Mouse (Mus musculus): Measurements from ENCODE around the gene Engase. TPM values are rescaled to one million over a fixed set of nuclear protein-coding genes. Genes with fewer than 3 reads are reported as not detected.

The Engase gene
- total and polyA plus RNA-seq, 3 experiments: 4.3 to 25.2 (median 4.4) TPM

- peaks cover 92% of the 10 kb centered on the region for H3K36me3 ChIP-seq (replicated peaks)
- TF ChIP-seq TAL1 (conservative IDR thresholded peaks at IDR 0.05; ENCODE audit: low read depth, low read length): no peak
These were observed 7.5 kb downstream of the Engase start for GRCm38 (mm10) chr11:118484169-118484568.

DNA sequence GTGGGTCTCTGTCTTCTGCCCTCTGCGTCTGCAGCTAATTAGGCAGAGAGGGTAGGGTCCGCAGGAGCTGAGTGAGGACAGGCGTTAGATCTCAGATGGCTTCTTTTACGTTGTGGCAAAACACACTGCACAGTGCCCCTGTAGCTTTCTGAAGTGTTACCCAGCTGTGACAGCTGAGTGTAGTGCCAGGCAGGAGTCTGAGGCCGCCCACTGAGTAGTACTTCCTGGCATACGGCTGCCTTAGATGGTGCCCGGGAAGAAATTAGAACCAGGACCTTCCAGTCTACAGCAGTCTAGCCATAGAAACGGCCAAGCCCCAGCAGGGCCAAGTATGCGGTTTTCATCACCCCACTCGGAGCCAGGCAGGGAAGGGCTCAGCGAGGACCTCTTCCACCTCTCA, 8.7 kb downstream of the Engase start:
- H3K9me3 ChIP-seq (replicated peaks): peaks cover 4% of the 10 kb centered on the region; the same call in 1 of the 2 replicates
- TF ChIP-seq GATA1 (IDR thresholded peaks at IDR 0.05; ENCODE audit: borderline replicate concordance, low read length): no peak
- TF ChIP-seq CTCF (IDR thresholded peaks at IDR 0.05; ENCODE audit: low read depth, low read length): no peak
- TF ChIP-seq GATA2 (IDR thresholded peaks at IDR 0.05; ENCODE audit: borderline replicate concordance, low read depth, low read length): no peak
- no peak for TF ChIP-seq POLR2AphosphoS5 (IDR thresholded peaks at IDR 0.05; ENCODE audit: insufficient replicate concordance, low read depth, low read length)
- TF ChIP-seq TAL1 (conservative IDR thresholded peaks at IDR 0.05; ENCODE audit: low read depth, low read length): no peak
- ATAC-seq (ENCODE audit: extremely low read depth, insufficient number of reproducible peaks, low FRiP score, poor library complexity, severe bottlenecking) (no peak), DNase-seq (ENCODE audit: low spot score) (no peak)
- H3K4me1 ChIP-seq (ENCODE audit: insufficient read depth, low read depth, low read length): no peaks in the 10 kb centered on the region
- H3K27me3 ChIP-seq (ENCODE audit: insufficient read depth, low read length): no peaks in the 10 kb centered on the region
- H3K36me3 ChIP-seq (replicated peaks): peaks cover 80% of the 10 kb centered on the region
- H3K4me3 ChIP-seq (ENCODE audit: low read depth, low read length): no peak overlapping the region

More at GRCm38 (mm10) chr11:118484169-118484568, 7.5 kb downstream of the Engase start:
- ATAC-seq (ENCODE audit: extremely low read depth, insufficient number of reproducible peaks, low FRiP score, poor library complexity, severe bottlenecking) (no peak), DNase-seq (ENCODE audit: low spot score) (no peak)
- Histone ChIP-seq H3K4me3 (ENCODE audit: low read depth, low read length) (no peak overlapping the region), H3K9me3 (replicated peaks) (no peaks in the 10 kb centered on the region), H3K4me1 (ENCODE audit: insufficient read depth, low read depth, low read length) (no peaks in the 10 kb centered on the region), H3K27me3 (ENCODE audit: insufficient read depth, low read length) (no peaks in the 10 kb centered on the region)

GRCm38 (mm10) chr11:118485780-118486179, 9.2 kb downstream of the Engase start:
- Histone ChIP-seq H3K4me3 (ENCODE audit: low read depth, low read length) (no peak overlapping the region), H3K4me1 (ENCODE audit: insufficient read depth, low read depth, low read length) (no peaks in the 10 kb centered on the region), H3K27me3 (ENCODE audit: insufficient read depth, low read length) (no peaks in the 10 kb centered on the region), H3K9me3 (replicated peaks) (peaks cover 8% of the 10 kb centered on the region), H3K36me3 (replicated peaks) (peaks cover 78% of the 10 kb centered on the region)
- TF ChIP-seq POLR2AphosphoS5 (IDR thresholded peaks at IDR 0.05; ENCODE audit: insufficient replicate concordance, low read depth, low read length): no peak
- DNase-seq (ENCODE audit: low spot score): no peak
- no peak for ATAC-seq (ENCODE audit: extremely low read depth, insufficient number of reproducible peaks, low FRiP score, poor library complexity, severe bottlenecking)

DNA sequence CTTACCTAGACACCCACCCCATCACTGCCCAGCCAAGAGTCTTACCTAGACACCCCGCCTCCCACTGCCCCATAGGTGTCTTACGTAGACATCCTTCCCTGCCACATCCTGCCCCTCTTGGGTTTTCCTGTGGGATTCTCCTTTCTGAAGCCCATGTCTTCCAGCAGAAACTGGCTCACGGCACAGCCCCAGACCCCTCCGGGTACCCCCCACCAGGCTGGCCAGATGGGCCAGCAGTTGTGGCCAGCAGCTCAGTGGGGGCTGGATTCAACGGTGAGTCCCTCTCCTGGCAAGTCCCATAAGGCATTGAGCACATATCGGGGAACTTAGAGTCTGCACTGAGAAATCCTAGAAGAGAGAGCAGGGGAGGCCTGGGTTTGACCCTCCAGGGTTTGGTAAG, 9.7 kb downstream of the Engase start:
- no peak for DNase-seq (ENCODE audit: low spot score)
- ATAC-seq (ENCODE audit: extremely low read depth, insufficient number of reproducible peaks, low FRiP score, poor library complexity, severe bottlenecking): no peak
- H3K4me1 ChIP-seq (ENCODE audit: insufficient read depth, low read depth, low read length): no peaks in the 10 kb centered on the region
- H3K9me3 ChIP-seq (replicated peaks): peaks cover 11% of the 10 kb centered on the region
- peaks cover 73% of the 10 kb centered on the region for H3K36me3 ChIP-seq (replicated peaks)
- TF ChIP-seq TAL1 (conservative IDR thresholded peaks at IDR 0.05; ENCODE audit: low read depth, low read length): no peak
- no peak for TF ChIP-seq GATA2 (IDR thresholded peaks at IDR 0.05; ENCODE audit: borderline replicate concordance, low read depth, low read length)
- TF ChIP-seq GATA1 (IDR thresholded peaks at IDR 0.05; ENCODE audit: borderline replicate concordance, low read length): no peak
- no peak overlapping the region for H3K4me3 ChIP-seq (ENCODE audit: low read depth, low read length)
- no peaks in the 10 kb centered on the region for H3K27me3 ChIP-seq (ENCODE audit: insufficient read depth, low read length)

DNA sequence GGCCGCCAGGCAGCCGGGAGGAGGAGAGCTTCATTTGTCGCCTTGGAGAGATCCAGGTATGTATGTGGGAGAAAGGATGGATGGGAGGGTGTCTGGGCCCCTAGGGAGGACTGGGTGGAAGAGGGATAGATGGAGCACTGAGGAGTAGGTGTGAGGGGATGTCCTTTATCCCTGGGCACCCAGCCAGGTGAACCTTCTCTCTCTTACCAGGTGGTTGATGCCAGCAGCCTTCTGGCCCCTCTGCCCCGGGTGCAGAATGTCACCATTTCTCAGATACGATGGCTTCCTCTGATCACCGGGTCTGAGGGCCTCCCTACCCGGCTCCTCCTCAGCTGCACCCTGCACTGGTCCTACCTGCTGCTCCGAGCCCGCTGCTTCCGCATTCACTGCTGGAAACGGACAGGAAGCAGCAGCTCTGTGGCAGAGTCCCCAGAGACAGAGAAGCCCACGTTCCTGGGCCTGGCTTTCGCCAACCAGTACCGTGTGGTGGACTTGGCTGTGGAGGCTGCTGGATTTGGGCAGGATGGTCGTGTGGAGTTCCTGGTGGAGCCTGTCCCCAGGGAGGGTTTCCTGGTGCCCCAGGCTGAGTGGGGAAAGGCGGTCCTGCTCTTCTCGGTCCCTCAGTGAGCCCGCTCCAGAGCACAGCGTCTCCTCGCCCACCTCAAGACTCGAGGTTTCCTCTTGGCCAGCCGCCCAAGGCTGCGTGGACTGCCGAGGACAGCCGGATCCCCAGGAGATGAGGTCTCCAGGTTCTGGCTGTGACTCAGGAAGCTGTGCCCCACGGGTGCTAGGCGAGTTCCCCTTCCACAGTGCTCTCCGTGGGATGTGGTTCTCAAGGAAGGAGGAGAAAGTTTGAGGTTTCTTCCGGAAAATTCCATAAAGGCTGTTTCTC, 10.5 kb downstream of the Engase start:
- TF ChIP-seq TAL1 (conservative IDR thresholded peaks at IDR 0.05; ENCODE audit: low read depth, low read length): no peak
- no peak for TF ChIP-seq GATA2 (IDR thresholded peaks at IDR 0.05; ENCODE audit: borderline replicate concordance, low read depth, low read length)
- TF ChIP-seq POLR2AphosphoS5 (IDR thresholded peaks at IDR 0.05; ENCODE audit: insufficient replicate concordance, low read depth, low read length): no peak
- no peak for TF ChIP-seq GATA1 (IDR thresholded peaks at IDR 0.05; ENCODE audit: borderline replicate concordance, low read length)
- TF ChIP-seq CTCF (IDR thresholded peaks at IDR 0.05; ENCODE audit: low read depth, low read length): no peak
- H3K36me3 ChIP-seq (replicated peaks): peaks cover 65% of the 10 kb centered on the region
- no peak overlapping the region for H3K4me3 ChIP-seq (ENCODE audit: low read depth, low read length)
- no peak for ATAC-seq (ENCODE audit: extremely low read depth, insufficient number of reproducible peaks, low FRiP score, poor library complexity, severe bottlenecking)
- H3K27me3 ChIP-seq (ENCODE audit: insufficient read depth, low read length): peaks cover 3% of the 10 kb centered on the region; the same call in 1 of the 2 replicates
- H3K9me3 ChIP-seq (replicated peaks): peaks cover 20% of the 10 kb centered on the region
- no peaks in the 10 kb centered on the region for H3K4me1 ChIP-seq (ENCODE audit: insufficient read depth, low read depth, low read length)
- no peak for DNase-seq (ENCODE audit: low spot score)

DNA sequence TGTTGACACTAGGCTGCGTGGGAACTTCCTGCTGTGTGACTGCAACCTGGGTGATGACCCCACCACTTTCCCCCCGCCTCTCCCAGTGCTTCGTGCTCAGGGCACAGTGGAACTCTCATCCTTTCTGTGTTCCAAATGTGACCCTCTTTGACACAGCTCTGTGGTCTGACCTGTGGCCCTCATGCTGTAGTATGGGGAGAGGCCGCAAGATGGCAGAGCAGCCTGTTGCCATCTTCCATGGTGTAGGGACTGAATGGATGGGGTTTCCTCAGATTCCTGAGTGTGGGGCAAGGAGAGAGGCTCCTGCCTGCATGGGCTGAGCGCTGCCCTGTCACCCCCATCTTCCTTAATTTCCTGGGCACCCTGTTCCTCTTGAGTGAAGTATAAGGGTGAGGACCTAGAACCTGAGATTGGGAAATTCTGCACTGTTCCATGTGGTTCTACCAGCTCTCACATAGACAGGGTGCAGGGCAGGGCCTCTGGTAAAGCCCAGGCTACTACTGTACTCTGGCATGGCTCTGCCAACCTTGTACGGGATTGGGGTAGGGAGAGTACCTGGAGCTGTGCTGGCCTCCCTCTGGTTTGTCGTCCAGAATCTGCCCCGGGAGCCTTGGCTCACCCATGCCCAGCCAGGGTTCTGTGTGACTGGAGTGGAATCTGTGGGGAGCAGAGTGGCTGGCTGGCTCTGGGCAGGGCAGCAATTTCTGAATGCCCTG, 11.7 kb downstream of the Engase start:
- no peak for DNase-seq (ENCODE audit: low spot score)
- no peak overlapping the region for H3K4me3 ChIP-seq (ENCODE audit: low read depth, low read length)
- TF ChIP-seq GATA1 (IDR thresholded peaks at IDR 0.05; ENCODE audit: borderline replicate concordance, low read length): no peak
- no peak for TF ChIP-seq POLR2AphosphoS5 (IDR thresholded peaks at IDR 0.05; ENCODE audit: insufficient replicate concordance, low read depth, low read length)
- TF ChIP-seq CTCF (IDR thresholded peaks at IDR 0.05; ENCODE audit: low read depth, low read length): no peak
- TF ChIP-seq TAL1 (conservative IDR thresholded peaks at IDR 0.05; ENCODE audit: low read depth, low read length): no peak
- no peak for TF ChIP-seq GATA2 (IDR thresholded peaks at IDR 0.05; ENCODE audit: borderline replicate concordance, low read depth, low read length)
- no peaks in the 10 kb centered on the region for H3K4me1 ChIP-seq (ENCODE audit: insufficient read depth, low read depth, low read length)
- H3K9me3 ChIP-seq (replicated peaks): peaks cover 23% of the 10 kb centered on the region
- peaks cover 3% of the 10 kb centered on the region; the same call in 1 of the 2 replicates for H3K27me3 ChIP-seq (ENCODE audit: insufficient read depth, low read length)
- H3K36me3 ChIP-seq (replicated peaks): peaks cover 53% of the 10 kb centered on the region
- ATAC-seq (ENCODE audit: extremely low read depth, insufficient number of reproducible peaks, low FRiP score, poor library complexity, severe bottlenecking): no peak

Measured in G1E (cell line).